Mouse (Mus musculus): ENCODE measurements around the gene Gm49320. TPM values are rescaled to one million over a fixed set of nuclear protein-coding genes. Genes with fewer than 3 reads are reported as not detected.

Gene Gm49320
- polyA plus RNA-seq, 1 experiment from 2014 or later = 0.68 TPM

DNA sequence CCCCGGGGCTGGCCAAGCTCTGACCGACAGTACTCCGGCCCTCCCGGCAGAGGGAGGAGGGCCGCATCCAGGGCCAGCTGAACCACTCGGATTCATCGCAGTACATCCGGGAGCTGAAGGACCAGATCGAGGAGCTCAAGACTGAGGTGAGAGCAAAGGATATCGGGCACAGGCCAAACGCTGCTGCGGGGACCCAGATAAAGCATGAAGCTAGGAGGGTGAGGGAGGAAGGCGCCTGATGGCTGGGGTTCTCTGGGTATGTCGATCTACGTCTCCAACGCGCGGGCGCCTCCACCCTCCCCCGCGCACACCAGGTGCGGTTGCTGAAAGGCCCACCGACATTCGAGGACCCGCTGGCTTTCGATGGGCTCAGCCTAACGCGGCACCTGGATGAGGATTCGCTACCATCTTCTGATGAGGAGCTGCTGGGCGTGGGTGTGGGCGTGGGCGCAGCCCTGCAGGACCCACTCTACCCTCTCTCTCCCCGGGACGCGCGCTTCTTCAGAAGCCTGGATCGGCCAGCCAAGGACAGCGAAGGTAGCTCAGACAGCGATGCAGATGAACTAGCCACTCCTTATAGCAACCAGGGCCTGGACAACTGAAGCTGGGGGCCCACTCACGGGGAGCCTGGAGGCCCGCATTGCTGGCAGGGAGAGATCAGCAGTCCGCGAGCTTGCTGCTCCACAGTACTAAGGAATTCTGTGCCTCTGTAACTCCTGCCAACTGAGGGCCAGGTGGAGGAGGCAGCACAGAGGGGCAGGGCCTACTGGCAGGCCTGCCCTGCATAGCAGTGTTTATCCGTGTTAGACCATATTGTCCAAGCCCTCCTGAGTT lies 32.3 kb upstream of the Gm49320 start:
- no peak for ATAC-seq (ENCODE audit: insufficient number of reproducible peaks, low FRiP score, low TSS enrichment, low read depth)
- Histone ChIP-seq H3K9ac (ENCODE audit: low read length) (0 out of 2 replicates have a peak overlapping the region, but pooled peaks have one; percentile 32), H3K9me3 (ENCODE audit: control insufficient read depth, low read length) (no peaks in the 10 kb centered on the region), H3K27ac (replicated peaks; ENCODE audit: low read depth, low read length) (no peak overlapping the region), H3K4me1 (ENCODE audit: control insufficient read depth, insufficient read depth, low read length) (0 out of 2 replicates have a peak, but pooled peaks cover 4% of the 10 kb centered on the region), H3K36me3 (ENCODE audit: control insufficient read depth, insufficient read depth, low read length) (no peaks in the 10 kb centered on the region; the same call in 1 of the 2 replicates), H3K4me3 (ENCODE audit: low read depth, low read length) (peak overlapping the region; percentile 19; the same call in 1 of the 2 replicates), H3K4me2 (ENCODE audit: low read depth, severe bottlenecking) (peak overlapping the region; percentile 25), H3K27me3 (ENCODE audit: control insufficient read depth, insufficient read depth, low read length) (peaks cover 40% of the 10 kb centered on the region)
- whole genome bisulfite sequencing = 9% methylated on average over 44 of the region's 44 CpGs
- peak; percentile 28 for DNase-seq (ENCODE audit: low spot score)

DNA sequence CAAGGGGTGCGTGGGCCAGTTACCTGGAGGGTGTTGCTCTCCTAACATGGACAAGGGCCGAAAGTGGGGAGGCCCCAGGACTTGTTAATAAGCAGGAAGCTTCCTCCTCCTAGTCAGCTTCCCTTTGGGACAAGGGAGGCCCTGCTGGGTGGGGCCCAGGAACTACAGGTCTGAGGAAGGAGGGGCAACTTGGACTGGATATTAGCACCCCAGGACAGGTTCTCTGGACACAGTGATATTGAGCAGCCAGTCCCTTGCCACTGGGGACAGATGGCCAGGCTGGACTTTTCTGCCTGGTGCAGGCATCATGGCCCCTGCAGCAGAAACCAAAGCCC lies 31.7 kb upstream of the Gm49320 start:
- DNase-seq (ENCODE audit: low spot score) (no peak), ATAC-seq (ENCODE audit: insufficient number of reproducible peaks, low FRiP score, low TSS enrichment, low read depth) (no peak)
- Histone ChIP-seq H3K27me3 (ENCODE audit: control insufficient read depth, insufficient read depth, low read length) (peaks cover 40% of the 10 kb centered on the region), H3K9ac (ENCODE audit: low read length) (no peak overlapping the region), H3K4me1 (ENCODE audit: control insufficient read depth, insufficient read depth, low read length) (0 out of 2 replicates have a peak, but pooled peaks cover 4% of the 10 kb centered on the region), H3K36me3 (ENCODE audit: control insufficient read depth, insufficient read depth, low read length) (no peaks in the 10 kb centered on the region; the same call in 1 of the 2 replicates), H3K4me3 (ENCODE audit: low read depth, low read length) (no peak overlapping the region), H3K4me2 (ENCODE audit: low read depth, severe bottlenecking) (no peak overlapping the region), H3K9me3 (ENCODE audit: control insufficient read depth, low read length) (no peaks in the 10 kb centered on the region), H3K27ac (replicated peaks; ENCODE audit: low read depth, low read length) (no peak overlapping the region)
- 68% methylated on average over 2 of the region's 2 CpGs for WGBS

DNA sequence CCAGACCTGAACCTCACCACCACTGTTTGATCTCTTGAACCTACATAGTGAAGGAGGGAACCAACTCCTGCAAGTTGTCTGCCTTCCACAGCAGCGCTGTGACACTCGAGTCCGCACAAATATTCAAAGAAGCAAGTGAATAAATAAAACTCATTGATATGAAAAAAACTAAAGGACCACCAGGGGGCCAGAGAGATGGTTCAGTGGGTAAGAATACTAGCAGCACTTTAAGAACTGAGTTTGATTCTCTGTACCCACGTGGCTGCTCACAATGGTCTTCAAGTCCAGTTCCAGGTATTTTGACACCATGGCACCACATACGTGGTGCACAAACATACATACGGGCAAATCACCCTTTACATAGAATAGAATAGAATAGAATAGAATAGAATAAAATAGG lies 27.6 kb upstream of the Gm49320 start:
- Histone ChIP-seq H3K36me3 (ENCODE audit: control insufficient read depth, insufficient read depth, low read length) (no peaks in the 10 kb centered on the region; the same call in 1 of the 2 replicates), H3K4me2 (ENCODE audit: low read depth, severe bottlenecking) (no peak overlapping the region), H3K4me3 (ENCODE audit: low read depth, low read length) (no peak overlapping the region), H3K4me1 (ENCODE audit: control insufficient read depth, insufficient read depth, low read length) (0 out of 2 replicates have a peak, but pooled peaks cover 4% of the 10 kb centered on the region), H3K27me3 (ENCODE audit: control insufficient read depth, insufficient read depth, low read length) (peaks cover 34% of the 10 kb centered on the region), H3K9me3 (ENCODE audit: control insufficient read depth, low read length) (no peaks in the 10 kb centered on the region), H3K27ac (replicated peaks; ENCODE audit: low read depth, low read length) (no peak overlapping the region), H3K9ac (ENCODE audit: low read length) (no peak overlapping the region)
- 77% methylated on average over 6 of the region's 6 CpGs for WGBS
- ATAC-seq (ENCODE audit: insufficient number of reproducible peaks, low FRiP score, low TSS enrichment, low read depth) = no peak
- DNase-seq (ENCODE audit: low spot score) = no peak

DNA sequence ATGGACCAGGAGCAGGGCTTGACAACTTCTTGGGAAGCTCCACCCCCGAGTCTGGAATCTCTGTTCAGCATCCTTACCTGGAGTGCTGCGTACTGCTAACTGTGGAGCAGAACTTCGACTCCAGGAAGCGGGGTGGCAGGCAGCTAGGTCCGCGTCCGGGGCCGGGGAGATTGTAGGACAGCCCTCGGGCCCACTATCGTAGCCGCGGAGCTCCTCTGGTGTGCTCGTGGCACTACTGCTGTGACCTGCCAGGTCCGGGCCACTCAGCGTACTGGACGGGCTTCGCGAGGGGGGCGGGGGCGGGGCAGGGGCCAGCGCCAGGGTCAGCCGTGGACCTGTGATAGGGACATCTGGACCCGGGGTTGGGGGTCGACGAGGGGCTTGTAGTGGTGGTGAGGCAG lies 25.9 kb upstream of the Gm49320 start:
- 2% methylated on average over 25 of the region's 25 CpGs for WGBS
- H3K27ac ChIP-seq (replicated peaks; ENCODE audit: low read depth, low read length) = no peak overlapping the region
- H3K9ac ChIP-seq (ENCODE audit: low read length) = peak overlapping the region; percentile 32; the same call in 1 of the 2 replicates
- H3K4me3 ChIP-seq (ENCODE audit: low read depth, low read length) = peak overlapping the region; percentile 35
- no peaks in the 10 kb centered on the region for H3K9me3 ChIP-seq (ENCODE audit: control insufficient read depth, low read length)
- peaks cover 9% of the 10 kb centered on the region; the same call in 1 of the 2 replicates for H3K4me1 ChIP-seq (ENCODE audit: control insufficient read depth, insufficient read depth, low read length)
- peak overlapping the region; percentile 88 for H3K4me2 ChIP-seq (ENCODE audit: low read depth, severe bottlenecking)
- ATAC-seq (ENCODE audit: insufficient number of reproducible peaks, low FRiP score, low TSS enrichment, low read depth) (peak; percentile 41), DNase-seq (ENCODE audit: low spot score) (peak; percentile 56)
- H3K27me3 ChIP-seq (ENCODE audit: control insufficient read depth, insufficient read depth, low read length) = peaks cover 35% of the 10 kb centered on the region
- no peaks in the 10 kb centered on the region; the same call in 1 of the 2 replicates for H3K36me3 ChIP-seq (ENCODE audit: control insufficient read depth, insufficient read depth, low read length)

DNA sequence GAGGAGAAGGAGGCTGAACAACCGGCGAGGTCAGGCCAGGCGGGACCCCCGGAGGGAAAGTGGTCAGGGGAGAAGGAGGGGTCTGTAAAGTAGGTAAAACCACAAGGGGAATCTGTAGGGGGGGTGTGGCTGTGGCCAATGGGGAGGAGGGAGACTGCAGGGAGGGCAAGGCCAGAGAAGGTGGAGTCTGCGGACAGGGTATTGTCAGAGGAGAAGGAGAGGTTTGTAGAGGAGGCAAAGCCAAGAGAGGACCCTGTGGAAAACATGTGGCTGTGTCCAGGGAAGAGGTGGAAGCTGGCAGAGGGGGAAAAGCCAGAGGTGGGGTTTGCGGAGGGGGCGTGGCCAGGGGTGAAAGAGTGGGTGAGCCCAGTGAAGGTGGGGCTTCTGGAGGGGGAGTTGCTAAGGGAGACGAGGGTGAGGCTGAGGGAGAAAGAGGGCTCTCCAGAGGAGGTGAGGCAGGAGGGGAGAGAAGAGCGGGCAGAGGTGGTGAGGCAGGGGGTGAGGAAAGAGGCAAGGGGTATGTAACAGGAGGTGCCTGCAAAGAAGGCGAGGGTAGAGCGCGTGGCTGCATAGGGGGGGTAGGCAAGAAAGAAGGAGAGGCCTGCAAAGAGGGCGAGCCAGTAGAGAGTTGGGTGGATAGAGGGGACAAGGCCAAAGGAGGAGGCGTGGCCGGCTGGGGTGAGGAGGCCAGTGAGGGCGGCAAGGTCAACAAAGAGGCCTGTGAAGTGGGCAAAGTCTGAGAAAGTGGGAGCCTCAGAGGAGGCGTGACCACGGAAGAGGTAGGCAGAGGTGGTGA lies 25.3 kb upstream of the Gm49320 start:
- peak overlapping the region; percentile 88 for H3K4me2 ChIP-seq (ENCODE audit: low read depth, severe bottlenecking)
- H3K27ac ChIP-seq (replicated peaks; ENCODE audit: low read depth, low read length) = no peak overlapping the region
- DNase-seq (ENCODE audit: low spot score) (peak; percentile 72), ATAC-seq (ENCODE audit: insufficient number of reproducible peaks, low FRiP score, low TSS enrichment, low read depth) (peak; percentile 58)
- peaks cover 35% of the 10 kb centered on the region for H3K27me3 ChIP-seq (ENCODE audit: control insufficient read depth, insufficient read depth, low read length)
- peak overlapping the region; percentile 32 for H3K9ac ChIP-seq (ENCODE audit: low read length)
- 3% methylated on average over 18 of the region's 18 CpGs for WGBS
- H3K9me3 ChIP-seq (ENCODE audit: control insufficient read depth, low read length) = no peaks in the 10 kb centered on the region; the same call in 1 of the 2 replicates
- H3K36me3 ChIP-seq (ENCODE audit: control insufficient read depth, insufficient read depth, low read length) = no peaks in the 10 kb centered on the region; the same call in 1 of the 2 replicates
- peak overlapping the region; percentile 35 for H3K4me3 ChIP-seq (ENCODE audit: low read depth, low read length)
- peaks cover 9% of the 10 kb centered on the region; the same call in 1 of the 2 replicates for H3K4me1 ChIP-seq (ENCODE audit: control insufficient read depth, insufficient read depth, low read length)

DNA sequence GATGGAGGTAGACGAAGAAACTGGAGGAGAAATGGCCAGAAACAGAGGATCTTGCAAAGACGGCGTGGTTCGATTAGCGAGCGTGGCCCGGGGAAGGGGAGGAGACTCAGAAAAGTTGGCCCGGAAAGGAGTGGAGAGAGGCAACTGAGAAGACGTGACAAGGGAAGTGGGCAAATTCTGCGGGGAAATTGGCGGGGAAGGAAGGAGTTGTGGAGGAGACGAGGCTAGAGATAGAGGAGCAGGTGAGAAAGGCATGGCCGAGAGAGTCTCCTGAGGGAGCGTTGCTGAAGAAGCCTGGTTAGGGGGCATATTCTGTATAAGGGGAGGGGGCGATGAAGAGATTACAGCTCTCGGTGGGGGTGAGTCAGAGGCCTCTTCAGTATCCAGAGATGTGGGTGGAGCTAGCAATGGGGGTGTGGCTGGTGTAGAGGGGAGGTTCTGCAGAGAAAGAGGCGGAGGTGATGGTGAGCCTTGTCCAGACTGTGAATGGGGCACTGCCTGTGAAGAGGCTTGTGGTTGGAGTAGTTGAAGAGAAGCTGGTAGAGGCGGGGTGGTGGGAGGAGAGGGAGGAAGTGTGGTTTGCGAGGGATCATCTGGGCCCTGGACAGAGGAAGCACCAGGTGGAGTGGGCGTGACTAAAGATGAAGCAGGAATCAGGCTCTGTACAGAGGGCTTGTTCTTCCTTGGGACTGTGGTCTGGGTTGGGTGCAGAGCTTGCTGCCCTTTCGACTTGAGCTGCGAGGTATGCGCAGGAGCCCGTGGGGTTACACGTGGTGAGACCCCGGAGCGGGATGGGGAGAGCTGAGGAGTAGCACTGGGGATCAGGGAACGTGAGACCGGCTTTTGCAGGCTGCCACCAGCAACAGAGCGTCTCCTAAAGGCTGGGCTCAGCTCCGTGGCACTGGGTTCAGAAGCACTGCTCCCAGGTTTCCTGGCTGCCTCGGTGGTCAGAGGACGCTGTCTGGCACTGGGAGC lies 24.4 kb upstream of the Gm49320 start:
- H3K36me3 ChIP-seq (ENCODE audit: control insufficient read depth, insufficient read depth, low read length) = no peaks in the 10 kb centered on the region; the same call in 1 of the 2 replicates
- no peaks in the 10 kb centered on the region; the same call in 1 of the 2 replicates for H3K9me3 ChIP-seq (ENCODE audit: control insufficient read depth, low read length)
- peak; percentile 11; the same call in 1 of the 2 replicates for ATAC-seq (ENCODE audit: insufficient number of reproducible peaks, low FRiP score, low TSS enrichment, low read depth)
- H3K27me3 ChIP-seq (ENCODE audit: control insufficient read depth, insufficient read depth, low read length) = peaks cover 35% of the 10 kb centered on the region
- H3K27ac ChIP-seq (replicated peaks; ENCODE audit: low read depth, low read length) = no peak overlapping the region
- H3K4me3 ChIP-seq (ENCODE audit: low read depth, low read length) = peak overlapping the region; percentile 35
- H3K4me2 ChIP-seq (ENCODE audit: low read depth, severe bottlenecking) = peak overlapping the region; percentile 88
- H3K9ac ChIP-seq (ENCODE audit: low read length) = no peak overlapping the region
- DNase-seq (ENCODE audit: low spot score) = peak; percentile 55
- peaks cover 9% of the 10 kb centered on the region; the same call in 1 of the 2 replicates for H3K4me1 ChIP-seq (ENCODE audit: control insufficient read depth, insufficient read depth, low read length)
- WGBS = 8% methylated on average over 33 of the region's 33 CpGs

DNA sequence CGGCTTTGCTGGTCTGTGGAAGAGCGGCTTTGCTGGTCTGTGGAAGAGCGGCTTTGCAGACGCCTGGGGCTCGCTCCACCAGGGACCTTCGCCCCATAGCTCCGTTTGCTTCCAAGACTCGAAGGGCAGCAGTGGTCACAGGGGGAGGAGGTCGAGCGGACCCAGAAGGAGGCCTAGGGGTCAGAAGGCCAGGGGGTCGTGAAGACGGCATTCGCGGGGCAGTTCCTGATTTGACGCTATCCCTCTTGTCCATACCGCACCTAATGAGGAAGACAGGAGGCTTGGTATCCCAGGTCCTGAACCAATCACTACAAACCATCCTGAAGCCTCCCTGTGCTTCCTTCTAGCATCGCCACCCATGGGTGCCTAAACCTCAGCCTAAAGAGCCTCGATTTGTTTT lies 22.4 kb upstream of the Gm49320 start:
- Histone ChIP-seq H3K27ac (replicated peaks; ENCODE audit: low read depth, low read length) (no peak overlapping the region), H3K36me3 (ENCODE audit: control insufficient read depth, insufficient read depth, low read length) (no peaks in the 10 kb centered on the region), H3K4me2 (ENCODE audit: low read depth, severe bottlenecking) (peak overlapping the region; percentile 93), H3K4me3 (ENCODE audit: low read depth, low read length) (peak overlapping the region; percentile 43), H3K9ac (ENCODE audit: low read length) (peak overlapping the region; percentile 44), H3K27me3 (ENCODE audit: control insufficient read depth, insufficient read depth, low read length) (peaks cover 35% of the 10 kb centered on the region), H3K9me3 (ENCODE audit: control insufficient read depth, low read length) (no peaks in the 10 kb centered on the region; the same call in 1 of the 2 replicates), H3K4me1 (ENCODE audit: control insufficient read depth, insufficient read depth, low read length) (peaks cover 9% of the 10 kb centered on the region; the same call in 1 of the 2 replicates)
- DNase-seq (ENCODE audit: low spot score) (peak; percentile 29), ATAC-seq (ENCODE audit: insufficient number of reproducible peaks, low FRiP score, low TSS enrichment, low read depth) (no peak)
- WGBS = 6% methylated on average over 15 of the region's 18 CpGs
